Mouse (Mus musculus) liver, adult 2 months (tissue): ENCODE measurements around the gene Serac1. TPM values are rescaled to one million over a fixed set of nuclear protein-coding genes. Genes with fewer than 3 reads are reported as not detected.

Source experiments
- DNase-seq: peaks from one replicate; pipeline ENCODE4 v3.0.0-alpha.2; 2011; ENCODE audit warnings: low read depth, low spot score; ENCODE audit errors: extremely low read depth
- H3K27ac ChIP-seq: fragments of 200-500 bp; replicated peaks from 2 replicates; pipeline ENCODE4 v1.5.1; 2012; ENCODE audit warnings: low read depth, mild to moderate bottlenecking, control low read depth, inconsistent platforms, low read length; ENCODE audit not compliant: insufficient read depth
- H3K27me3 ChIP-seq: fragments of 200-500 bp; 2 replicates; pipeline ENCODE4 v1.6.1; 2012; ENCODE audit warnings: mild to moderate bottlenecking, moderate library complexity, low read length, inconsistent platforms; ENCODE audit not compliant: control insufficient read depth, insufficient read depth
- H3K36me3 ChIP-seq: fragments of 200-500 bp; 2 replicates; pipeline ENCODE4 v1.6.1; 2012; ENCODE audit warnings: low read length, inconsistent platforms; ENCODE audit not compliant: control insufficient read depth, insufficient read depth
- H3K4me1 ChIP-seq: fragments of 200-500 bp; 2 replicates; pipeline ENCODE4 v1.6.1; 2011; ENCODE audit warnings: low read length; ENCODE audit not compliant: control insufficient read depth, insufficient read depth
- H3K4me3 ChIP-seq: fragments of 200-500 bp; 2 replicates; pipeline ENCODE4 v1.5.1; 2011; ENCODE audit warnings: low read depth, mild to moderate bottlenecking, control low read depth, low read length, moderate library complexity; ENCODE audit not compliant: insufficient read depth
- H3K79me2 ChIP-seq: fragments of 200-500 bp; 2 replicates; pipeline ENCODE4 v1.6.1; 2012; ENCODE audit warnings: inconsistent platforms, mild to moderate bottlenecking, low read length, moderate library complexity; ENCODE audit not compliant: control insufficient read depth, insufficient read depth
- H3K9ac ChIP-seq: fragments of 200-500 bp; 2 replicates; pipeline ENCODE4 v1.6.1; 2012; ENCODE audit warnings: low read depth, mild to moderate bottlenecking, control low read depth, inconsistent platforms, low read length
- CTCF ChIP-seq: fragments of 200-500 bp; IDR thresholded peaks from 2 replicates; pipeline ENCODE4 v1.5.1; 2011; ENCODE audit warnings: low read depth, low read length, control low read depth
- POLR2A ChIP-seq: fragments of 200-500 bp; IDR thresholded peaks from 2 replicates; pipeline ENCODE4 v1.6.1; 2011; ENCODE audit warnings: low read length, control low read depth; ENCODE audit not compliant: insufficient read depth; ENCODE audit errors: extremely low read depth
- WGBS: fragments of 180-500 bp; shearing (Covaris S2); methylation state at CpG from one replicate; pipeline ENCODE4 v1.1.7; 2018; 5-methylcytosine and 5-hydroxymethylcytosine counted together
- polyA plus RNA-seq: library from polyadenylated mRNA; depleted of rRNA; stranded (reverse); fragments of >200 nt; gene quantifications from 2 replicates; pipeline ENCODE4 v1.2.3, GENCODE M21; 2012
- total RNA-seq: library from RNA; depleted of rRNA; stranded (reverse); fragments of >200 nt; gene quantifications from 2 replicates; pipeline ENCODE4 v1.2.3, GENCODE M21; 2014

Serac1 gene
- total and polyA plus RNA-seq, 2 experiments: 2.0 to 3.9 TPM

DNA sequence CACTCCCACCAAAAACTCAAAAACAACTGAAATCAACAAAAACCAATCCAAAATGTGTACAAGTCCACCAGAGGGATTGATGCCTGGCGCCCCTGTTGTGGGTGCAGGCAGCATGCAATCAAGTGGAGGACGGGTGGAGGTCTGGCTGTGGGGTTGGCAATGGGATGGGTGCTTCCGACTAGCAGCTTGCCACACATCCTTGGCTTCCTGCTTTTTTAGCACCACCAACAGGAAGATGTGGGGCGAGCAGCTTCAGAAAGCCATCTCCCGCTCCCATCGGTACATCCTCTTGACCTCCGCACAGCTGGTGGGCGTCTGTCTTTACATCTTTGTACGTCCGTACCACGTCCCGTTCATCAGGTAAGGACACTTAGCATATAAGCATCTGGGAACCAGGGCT, 62.3 kb downstream of the Serac1 start:
- H3K9ac ChIP-seq: no peak overlapping the region
- H3K4me1 ChIP-seq: peaks cover 5% of the 10 kb centered on the region; the same call in 1 of the 2 replicates
- TF ChIP-seq CTCF (peak; percentile 21; the same call in 1 of the 2 replicates), POLR2A (no peak)
- H3K27me3 ChIP-seq: no peaks in the 10 kb centered on the region
- DNase-seq: no peak
- H3K36me3 ChIP-seq: no peaks in the 10 kb centered on the region
- H3K79me2 ChIP-seq: no peaks in the 10 kb centered on the region
- WGBS: 85% methylated on average over 12 of the region's 12 CpGs
- H3K27ac ChIP-seq: no peak overlapping the region
- no peak overlapping the region for H3K4me3 ChIP-seq

DNA sequence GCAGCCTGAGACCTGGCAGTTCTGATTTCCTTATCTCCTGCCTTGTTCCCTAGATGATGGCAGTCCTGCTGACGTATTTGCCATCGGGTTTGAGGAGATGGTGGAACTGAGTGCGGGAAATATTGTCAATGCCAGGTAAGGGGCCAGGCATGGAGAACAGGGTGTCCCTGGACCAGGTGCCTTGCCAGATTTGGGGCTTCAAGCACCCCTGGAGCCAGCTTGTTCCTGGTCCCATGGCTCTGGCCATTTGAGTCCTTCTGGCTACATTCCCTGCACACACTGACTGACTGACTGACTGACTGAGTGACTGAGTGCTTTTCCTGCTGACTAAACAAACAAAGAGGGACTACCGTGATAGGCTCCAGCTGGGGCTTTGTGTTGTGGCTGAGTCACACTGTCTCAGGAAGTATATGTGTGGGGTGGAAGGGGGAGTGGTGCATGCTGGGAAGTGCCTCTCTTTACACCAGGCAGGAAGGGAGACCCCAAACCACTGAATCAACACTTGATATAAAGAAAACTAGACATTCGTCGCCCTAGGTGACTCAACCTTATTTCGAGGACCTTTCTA, 63.2 kb downstream of the Serac1 start:
- no peak overlapping the region for H3K4me3 ChIP-seq
- no peak overlapping the region for H3K9ac ChIP-seq
- no peaks in the 10 kb centered on the region for H3K79me2 ChIP-seq
- no peaks in the 10 kb centered on the region for H3K36me3 ChIP-seq
- TF ChIP-seq POLR2A (no peak), CTCF (no peak)
- DNase-seq: no peak
- H3K4me1 ChIP-seq: peaks cover 5% of the 10 kb centered on the region; the same call in 1 of the 2 replicates
- 74% methylated on average over 7 of the region's 7 CpGs for WGBS
- no peaks in the 10 kb centered on the region for H3K27me3 ChIP-seq
- H3K27ac ChIP-seq: no peak overlapping the region

DNA sequence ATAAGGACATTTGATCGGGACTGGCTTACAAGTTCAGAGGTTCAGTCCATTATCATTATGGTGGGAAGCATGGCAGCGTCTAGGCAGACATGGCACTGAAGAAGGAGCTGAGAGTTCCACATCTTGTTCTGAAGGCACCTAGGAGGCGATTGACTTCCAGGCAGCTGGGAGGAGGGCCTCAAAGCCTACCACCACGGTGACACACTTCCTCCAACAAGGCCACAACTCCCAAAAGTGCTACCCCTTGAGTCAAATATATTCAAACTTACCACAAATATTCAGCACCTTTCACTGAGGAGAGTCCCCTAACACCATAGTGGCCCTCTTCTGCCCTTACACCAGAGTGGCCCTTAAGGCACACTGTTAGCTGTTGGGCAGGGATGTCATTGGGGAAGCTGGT, 64.6 kb downstream of the Serac1 start:
- no peak for TF ChIP-seq CTCF
- no peak for TF ChIP-seq POLR2A
- H3K79me2 ChIP-seq: no peaks in the 10 kb centered on the region
- no peak overlapping the region for H3K27ac ChIP-seq
- H3K4me3 ChIP-seq: no peak overlapping the region
- H3K36me3 ChIP-seq: no peaks in the 10 kb centered on the region
- peaks cover 5% of the 10 kb centered on the region; the same call in 1 of the 2 replicates for H3K4me1 ChIP-seq
- no peak for DNase-seq
- WGBS: 85% methylated on average over 4 of the region's 4 CpGs
- H3K27me3 ChIP-seq: no peaks in the 10 kb centered on the region
- no peak overlapping the region for H3K9ac ChIP-seq

DNA sequence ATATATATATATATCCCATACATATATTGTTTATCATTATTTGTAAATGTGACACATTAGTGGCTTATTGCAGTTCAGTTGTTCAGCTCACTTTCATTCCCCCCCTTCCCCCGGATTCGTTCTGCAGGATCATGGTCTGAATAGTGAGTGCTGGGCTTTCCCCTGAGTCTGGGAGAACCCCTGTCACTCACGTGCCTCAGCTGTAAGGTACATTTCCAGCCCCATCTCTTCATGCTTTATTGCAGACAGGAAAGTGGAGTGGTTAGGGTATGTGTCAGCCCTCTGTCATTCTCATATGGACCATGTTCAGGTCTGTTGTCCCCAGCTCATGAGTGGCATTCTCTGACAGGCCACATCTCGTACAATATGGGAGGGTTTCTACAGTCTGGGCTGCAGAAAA, 66.5 kb downstream of the Serac1 start:
- no peak overlapping the region for H3K9ac ChIP-seq
- TF ChIP-seq POLR2A (no peak), CTCF (no peak)
- WGBS: 94% methylated on average over 4 of the region's 4 CpGs
- H3K27ac ChIP-seq: no peak overlapping the region
- H3K4me3 ChIP-seq: no peak overlapping the region
- H3K4me1 ChIP-seq: peaks cover 2% of the 10 kb centered on the region; the same call in 1 of the 2 replicates
- no peak for DNase-seq
- no peaks in the 10 kb centered on the region for H3K79me2 ChIP-seq
- no peaks in the 10 kb centered on the region for H3K27me3 ChIP-seq
- no peaks in the 10 kb centered on the region for H3K36me3 ChIP-seq

DNA sequence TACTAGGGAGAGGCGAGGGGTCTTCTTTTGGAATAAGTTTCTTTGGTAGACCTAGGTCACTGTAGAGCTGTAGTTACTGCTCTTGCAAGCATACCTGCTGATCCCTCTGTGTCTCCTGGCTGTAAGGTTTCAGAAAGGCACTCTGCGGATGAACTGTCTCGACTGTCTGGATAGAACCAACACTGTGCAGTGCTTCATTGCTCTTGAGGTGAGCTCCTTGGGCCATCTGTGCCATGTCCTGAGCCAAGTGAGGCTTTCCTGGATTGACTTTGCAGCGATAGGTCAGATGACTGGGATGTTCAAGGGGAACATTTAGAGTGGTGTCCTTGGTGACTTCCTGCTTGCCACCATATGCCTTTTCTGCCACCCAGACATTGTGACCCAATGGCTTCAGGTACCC, 69.9 kb downstream of the Serac1 start:
- Histone ChIP-seq H3K36me3 (no peaks in the 10 kb centered on the region), H3K9ac (no peak overlapping the region), H3K4me3 (no peak overlapping the region), H3K79me2 (no peaks in the 10 kb centered on the region), H3K27ac (no peak overlapping the region), H3K27me3 (no peaks in the 10 kb centered on the region), H3K4me1 (peaks cover 10% of the 10 kb centered on the region)
- TF ChIP-seq POLR2A: no peak
- no peak for TF ChIP-seq CTCF
- 95% methylated on average over 4 of the region's 4 CpGs for WGBS
- DNase-seq: no peak

DNA sequence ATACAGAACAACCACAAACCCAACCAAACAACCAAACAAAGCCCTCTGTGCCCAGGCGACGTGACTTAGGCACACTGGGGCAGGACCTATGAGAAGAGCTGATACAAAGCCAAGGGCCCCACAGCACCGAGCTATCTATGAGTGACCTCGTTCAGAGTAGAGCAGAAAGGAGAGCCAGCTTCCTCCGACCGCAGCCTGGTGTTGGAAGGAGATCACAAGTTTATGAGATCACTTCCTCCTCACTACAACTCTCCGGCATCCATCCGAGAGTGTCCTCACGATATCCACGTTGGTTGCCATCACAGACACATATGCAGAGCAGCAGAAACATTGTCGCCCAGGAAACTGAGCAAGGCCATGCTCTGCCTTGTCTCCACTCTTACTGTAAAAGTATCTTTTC, 71.0 kb downstream of the Serac1 start:
- no peak for DNase-seq
- H3K27me3 ChIP-seq: no peaks in the 10 kb centered on the region
- peaks cover 10% of the 10 kb centered on the region for H3K4me1 ChIP-seq
- H3K36me3 ChIP-seq: no peaks in the 10 kb centered on the region
- H3K79me2 ChIP-seq: no peaks in the 10 kb centered on the region
- H3K9ac ChIP-seq: no peak overlapping the region
- no peak overlapping the region for H3K4me3 ChIP-seq
- no peak for TF ChIP-seq CTCF
- TF ChIP-seq POLR2A: no peak
- 72% methylated on average over 11 of the region's 11 CpGs for WGBS
- H3K27ac ChIP-seq: no peak overlapping the region
